Mouse (Mus musculus) kidney, embryonic 15.5 days (tissue): Measurements from ENCODE around the gene Try5. TPM values are rescaled to one million over a fixed set of nuclear protein-coding genes. Genes with fewer than 3 reads are reported as not detected.
"Not testable (repeated sequence)": the region's sequence is repeated elsewhere in the genome, so short reads cannot be mapped to it uniquely, and the experiment has no call there.

Experiments used
- ATAC-seq: fragments of 200-750 bp; cut with Nextera tagmentation; replicated peaks from 2 replicates; pipeline ENCODE4 v1.8.0; 2017; ENCODE audit warnings: moderate TSS enrichment; ENCODE audit not compliant: low FRiP score
- H3K27ac ChIP-seq: fragments of 300-500 bp; sonication (generic); 2 replicates; pipeline ENCODE4 v1.5.1; 2015; ENCODE audit warnings: mild to moderate bottlenecking, inconsistent platforms
- H3K27me3 ChIP-seq: fragments of 300-500 bp; sonication (generic); 2 replicates; pipeline ENCODE4 v1.6.1; 2015; ENCODE audit warnings: inconsistent platforms
- H3K36me3 ChIP-seq: fragments of 300-500 bp; sonication (generic); 2 replicates; pipeline ENCODE4 v1.6.1; 2015; ENCODE audit warnings: inconsistent platforms
- H3K4me1 ChIP-seq: fragments of 300-500 bp; sonication (generic); 2 replicates; pipeline ENCODE4 v1.6.1; 2015; ENCODE audit warnings: inconsistent platforms
- H3K4me2 ChIP-seq: fragments of 300-500 bp; sonication (generic); 2 replicates; pipeline ENCODE4 v1.6.1; 2015; ENCODE audit warnings: moderate library complexity, mild to moderate bottlenecking, inconsistent platforms
- H3K4me3 ChIP-seq: fragments of 300-500 bp; sonication (generic); replicated peaks from 2 replicates; pipeline ENCODE4 v1.5.1; 2015; ENCODE audit warnings: mild to moderate bottlenecking, inconsistent platforms
- H3K9ac ChIP-seq: fragments of 300-500 bp; sonication (generic); 2 replicates; pipeline ENCODE4 v1.6.1; 2015; ENCODE audit warnings: mild to moderate bottlenecking, inconsistent platforms
- H3K9me3 ChIP-seq: fragments of 300-500 bp; sonication (generic); replicated peaks from 2 replicates; pipeline ENCODE4 v1.6.1; 2016; ENCODE audit warnings: inconsistent platforms
- WGBS: fragments of 180-500 bp; shearing (Covaris S2); methylation state at CpG from one replicate; pipeline ENCODE4 v1.1.7; 2015; ENCODE audit warnings: mixed read lengths; 5-methylcytosine and 5-hydroxymethylcytosine counted together
- polyA plus RNA-seq: library from polyadenylated mRNA; unstranded; fragments of >200 nt; fragmentation: Nextera tagmentation; extraction: Ambion mirVana; gene quantifications from 2 replicates; pipeline ENCODE4 v1.2.1, GENCODE M21; 2015

Gene Try5
- polyA plus RNA-seq, result 0.27 TPM in 1 of 2 replicates, not detected in the other

DNA sequence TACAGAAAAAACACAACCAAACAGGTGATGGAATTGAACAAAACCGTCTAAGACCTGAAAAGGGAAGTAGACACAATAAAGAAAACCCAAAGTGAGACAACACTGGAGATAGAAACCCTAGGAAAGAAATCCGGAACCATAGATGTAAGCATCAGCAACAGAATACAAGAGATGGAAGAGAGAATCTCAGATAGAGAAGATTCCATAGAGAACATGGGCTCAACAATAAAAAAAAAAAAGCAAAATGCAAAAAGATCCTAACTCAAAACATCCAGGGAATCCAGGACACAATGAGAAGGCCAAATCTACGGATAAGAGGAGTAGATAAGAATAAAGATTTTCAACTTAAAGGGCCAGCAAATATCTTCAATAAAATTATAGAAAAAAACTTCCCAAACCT lies at the start of gene Try5:
Gene Try5, minus strand, starts transcription at position 101 of the 400 bp plus-strand sequence.
- not testable (repeated sequence) for H3K4me1 ChIP-seq, H3K4me3 ChIP-seq, ATAC-seq, H3K36me3 ChIP-seq, H3K27me3 ChIP-seq, H3K9ac ChIP-seq, H3K4me2 ChIP-seq, H3K27ac ChIP-seq, H3K9me3 ChIP-seq
- WGBS, result 76% methylated on average over 3 of the region's 3 CpGs

- 84% methylated on average over 2 of the region's 2 CpGs for WGBS
- H3K4me3 ChIP-seq, result no peak within 1 kb of the TSS
- no peak within 1 kb of the TSS for H3K4me2 ChIP-seq
- ATAC-seq, result no peak
- no peaks in the 10 kb centered on the region for H3K4me1 ChIP-seq
- H3K27ac ChIP-seq, result no peak within 1 kb of the TSS
- no peaks in the 10 kb centered on the region for H3K27me3 ChIP-seq
- no peak within 1 kb of the TSS for H3K9ac ChIP-seq
- no peaks in the 10 kb centered on the region for H3K36me3 ChIP-seq
- H3K9me3 ChIP-seq, result no peaks in the 10 kb centered on the region
These were observed 37.3 kb upstream of the Try5 start, which contains the start of gene Try10 for GRCm38 (mm10) chr6:41353932-41354331. TSS of gene Try10 (plus strand) at chr6:41354105.

DNA sequence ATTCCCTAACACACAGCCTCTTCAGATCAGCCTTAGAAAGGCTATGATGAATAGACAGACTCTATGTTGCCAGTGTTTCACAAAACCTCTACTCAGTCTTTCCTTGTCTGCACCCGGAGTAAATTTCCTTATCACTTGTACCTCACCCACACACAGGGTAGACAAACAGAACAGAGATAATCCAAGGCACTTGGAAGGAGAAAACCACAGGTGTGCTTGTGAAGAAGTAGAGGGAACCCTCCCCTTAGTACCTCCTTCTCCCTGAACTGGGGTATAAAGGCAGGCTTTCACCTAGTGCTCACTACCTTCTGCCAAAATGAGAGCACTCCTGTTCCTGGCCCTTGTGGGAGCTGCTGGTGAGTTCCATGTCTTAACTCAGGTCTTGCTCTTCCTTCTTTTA lies 14.7 kb downstream of the Try5 start, which contains the start of gene Try4:
Gene Try4, plus strand, starts transcription at position 301 of the 400 bp plus-strand sequence.
- H3K27ac ChIP-seq, result no peak within 1 kb of the TSS
- WGBS, result 74% methylated on average over 1 of the region's 1 CpGs
- H3K36me3 ChIP-seq, result no peaks in the 10 kb centered on the region
- H3K4me2 ChIP-seq, result no peak within 1 kb of the TSS
- no peak within 1 kb of the TSS for H3K9ac ChIP-seq
- no peak for ATAC-seq
- no peaks in the 10 kb centered on the region for H3K27me3 ChIP-seq
- no peak within 1 kb of the TSS for H3K4me3 ChIP-seq
- no peaks in the 10 kb centered on the region for H3K4me1 ChIP-seq
- no peaks in the 10 kb centered on the region for H3K9me3 ChIP-seq

DNA sequence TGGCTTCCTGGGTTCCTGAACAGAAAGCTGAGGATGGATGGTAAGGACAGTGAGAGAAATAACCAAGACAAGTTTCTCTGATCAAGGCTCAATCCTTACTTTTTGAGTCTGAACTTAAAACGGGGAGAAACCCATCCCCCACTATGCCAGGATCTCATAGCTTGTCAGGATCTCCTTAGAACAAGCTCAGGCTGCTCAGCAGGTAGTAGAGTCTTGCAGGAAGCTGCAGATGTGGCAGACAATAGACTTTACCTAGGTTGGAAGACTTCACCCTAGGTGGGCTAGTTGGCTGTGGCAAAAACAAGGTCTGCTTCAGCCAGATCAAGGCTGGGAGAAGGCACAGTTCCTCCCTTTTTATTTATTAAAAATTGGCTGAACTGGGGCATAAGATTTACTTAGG lies 18.4 kb downstream of the Try5 start:
- Histone ChIP-seq H3K27me3 (no peaks in the 10 kb centered on the region), H3K27ac (no peak overlapping the region), H3K9ac (no peak overlapping the region), H3K9me3 (no peaks in the 10 kb centered on the region), H3K36me3 (no peaks in the 10 kb centered on the region), H3K4me2 (no peak overlapping the region), H3K4me1 (no peaks in the 10 kb centered on the region), H3K4me3 (no peak overlapping the region)
- WGBS, result 29% methylated on average over 1 of the region's 1 CpGs
- ATAC-seq, result no peak

GRCm38 (mm10) chr6:41266140-41266539 lies 50.5 kb downstream of the Try5 start:
- H3K9me3 ChIP-seq, result no peaks in the 10 kb centered on the region; the same call in none of the 2 replicates
- no peak overlapping the region for H3K9ac ChIP-seq
- no peak overlapping the region for H3K4me3 ChIP-seq
- no peak overlapping the region for H3K27ac ChIP-seq
- WGBS, result 85% methylated on average over 6 of the region's 6 CpGs
- no peak overlapping the region for H3K4me2 ChIP-seq
- no peaks in the 10 kb centered on the region for H3K4me1 ChIP-seq
- no peaks in the 10 kb centered on the region for H3K36me3 ChIP-seq
- no peak for ATAC-seq
- no peaks in the 10 kb centered on the region for H3K27me3 ChIP-seq

- ATAC-seq, result no peak
- H3K36me3 ChIP-seq, result no peaks in the 10 kb centered on the region
- no peaks in the 10 kb centered on the region; the same call in none of the 2 replicates for H3K9me3 ChIP-seq
- WGBS, result 50% methylated on average over 3 of the region's 3 CpGs
- H3K27ac ChIP-seq, result no peak overlapping the region
- no peak overlapping the region for H3K9ac ChIP-seq
- no peaks in the 10 kb centered on the region for H3K27me3 ChIP-seq
- H3K4me3 ChIP-seq, result no peak overlapping the region
- H3K4me2 ChIP-seq, result no peak overlapping the region
- no peaks in the 10 kb centered on the region for H3K4me1 ChIP-seq
These were observed 53.8 kb downstream of the Try5 start for GRCm38 (mm10) chr6:41262796-41263195.

Other genes with a start within 250 kb of the Try5 start
- gene Try4, start 14.6 kb downstream of the Try5 start, polyA plus RNA-seq, result not detected in 2 replicates
- gene Try10, start 37.3 kb upstream of the Try5 start, polyA plus RNA-seq, result 0.42 TPM in 1 of 2 replicates, not detected in the other
- 0.19 TPM in 1 of 2 replicates, not detected in the other for gene Prss3, start 60.8 kb upstream of the Try5 start, polyA plus RNA-seq
- not detected in 2 replicates for gene Gm5771, start 75.5 kb upstream of the Try5 start, polyA plus RNA-seq
- gene Gm10334, start 129.3 kb upstream of the Try5 start, polyA plus RNA-seq, result not detected in 2 replicates
- gene Prss1, start 142.1 kb upstream of the Try5 start, polyA plus RNA-seq, result 0.52 TPM in 1 of 2 replicates, not detected in the other
- not detected in 2 replicates for gene Prss2, start 204.9 kb upstream of the Try5 start, polyA plus RNA-seq